Mouse (Mus musculus) urinary bladder, adult 18-20 months (tissue): ENCODE results near the gene Hist1h2be.
"Not testable (repeated sequence)": the region's sequence is repeated elsewhere in the genome, so short reads cannot be mapped to it uniquely, and the experiment has no call there.

Experiments used
- DNase-seq, 2 experiments: peaks; one replicate each; pipeline ENCODE4 v3.0.0; 2022; ENCODE audit warnings: low spot score in 2 of 2, mixed read lengths in 2 of 2

Hist1h2be gene

DNA sequence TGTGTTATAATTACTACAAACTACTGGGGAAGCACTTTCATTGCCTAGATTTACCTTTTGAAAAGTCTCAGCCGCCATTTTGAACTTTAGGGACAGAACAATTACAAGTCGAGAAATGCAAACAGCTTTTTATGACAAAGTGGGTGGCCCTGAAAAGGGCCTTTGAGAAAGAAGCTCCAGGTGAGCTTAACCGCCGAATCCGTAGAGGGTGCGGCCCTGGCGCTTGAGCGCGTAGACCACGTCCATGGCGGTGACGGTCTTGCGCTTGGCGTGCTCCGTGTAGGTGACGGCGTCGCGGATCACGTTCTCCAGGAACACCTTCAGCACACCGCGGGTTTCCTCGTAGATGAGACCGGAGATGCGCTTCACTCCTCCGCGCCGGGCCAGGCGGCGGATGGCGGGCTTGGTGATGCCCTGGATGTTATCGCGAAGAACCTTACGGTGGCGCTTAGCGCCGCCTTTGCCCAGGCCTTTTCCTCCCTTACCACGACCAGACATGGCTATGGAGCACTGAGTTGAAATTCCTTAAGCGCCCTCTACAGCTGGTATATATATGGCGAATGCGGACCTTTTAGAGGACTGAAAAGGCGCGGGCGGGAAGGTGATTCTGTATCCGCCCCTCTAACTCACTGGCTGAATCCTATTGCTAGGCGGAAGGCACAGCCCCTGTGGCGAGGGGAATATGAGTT lies 69.6 kb downstream of the Hist1h2be start, which contains the start of gene Hist1h4f:
Hist1h4f (minus strand) TSS at position 503 of the 689 bp plus-strand sequence.
- peak; percentile 66 to 73 for DNase-seq

GRCm38 (mm10) chr13:23550761-23551145 lies 70.2 kb downstream of the Hist1h2be start:
- no peak for DNase-seq

- DNase-seq: no peak
Observed at GRCm38 (mm10) chr13:23546694-23547093, 74.2 kb downstream of the Hist1h2be start.

DNA sequence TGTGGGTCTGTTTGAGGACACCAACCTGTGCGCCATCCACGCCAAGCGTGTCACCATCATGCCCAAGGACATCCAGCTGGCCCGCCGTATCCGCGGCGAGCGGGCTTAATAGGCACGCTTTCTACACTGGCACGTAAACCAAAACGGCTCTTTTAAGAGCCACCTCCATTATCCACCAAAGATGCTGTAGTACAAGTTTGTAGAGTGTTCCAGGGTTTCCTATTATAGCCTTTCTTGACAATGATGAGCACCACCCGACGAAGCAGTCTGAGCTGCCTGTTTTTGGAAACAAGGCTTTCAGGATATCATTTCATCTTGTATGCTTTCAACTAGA lies 76.2 kb downstream of the Hist1h2be start:
- DNase-seq: not testable (repeated sequence)

- peak; percentile 59 to 62 for DNase-seq
Observed at GRCm38 (mm10) chr13:23543965-23544786, 76.7 kb downstream of the Hist1h2be start, which contains the start of gene Hist1h3f. Hist1h3f (plus strand) TSS chr13:23544052.

DNA sequence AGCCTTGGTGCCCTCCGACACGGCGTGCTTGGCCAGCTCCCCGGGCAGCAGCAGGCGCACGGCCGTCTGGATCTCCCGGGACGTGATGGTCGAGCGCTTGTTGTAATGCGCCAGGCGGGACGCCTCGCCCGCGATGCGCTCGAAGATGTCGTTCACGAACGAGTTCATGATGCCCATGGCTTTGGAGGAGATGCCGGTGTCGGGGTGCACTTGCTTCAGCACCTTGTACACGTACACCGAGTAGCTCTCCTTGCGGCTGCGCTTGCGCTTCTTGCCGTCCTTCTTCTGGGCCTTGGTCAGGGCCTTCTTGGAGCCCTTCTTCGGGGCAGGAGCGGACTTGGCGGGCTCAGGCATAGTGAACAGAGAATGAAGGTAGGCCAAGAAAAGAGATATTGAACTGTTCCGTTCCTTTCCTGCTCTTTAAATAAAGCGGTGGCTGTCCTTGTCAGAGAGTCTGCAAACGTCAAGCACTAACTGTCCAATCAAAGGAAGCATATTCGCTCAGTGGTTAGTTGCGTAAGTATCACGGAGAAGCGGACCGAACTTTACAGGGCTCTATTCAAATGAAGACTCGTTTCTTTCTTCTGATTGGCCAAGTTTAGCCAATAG lies 77.8 kb downstream of the Hist1h2be start, which contains the start of gene Hist1h2bh:
Hist1h2bh (minus strand) TSS at position 394 of the 609 bp plus-strand sequence.
- DNase-seq: peak; percentile 56 to 61

DNA sequence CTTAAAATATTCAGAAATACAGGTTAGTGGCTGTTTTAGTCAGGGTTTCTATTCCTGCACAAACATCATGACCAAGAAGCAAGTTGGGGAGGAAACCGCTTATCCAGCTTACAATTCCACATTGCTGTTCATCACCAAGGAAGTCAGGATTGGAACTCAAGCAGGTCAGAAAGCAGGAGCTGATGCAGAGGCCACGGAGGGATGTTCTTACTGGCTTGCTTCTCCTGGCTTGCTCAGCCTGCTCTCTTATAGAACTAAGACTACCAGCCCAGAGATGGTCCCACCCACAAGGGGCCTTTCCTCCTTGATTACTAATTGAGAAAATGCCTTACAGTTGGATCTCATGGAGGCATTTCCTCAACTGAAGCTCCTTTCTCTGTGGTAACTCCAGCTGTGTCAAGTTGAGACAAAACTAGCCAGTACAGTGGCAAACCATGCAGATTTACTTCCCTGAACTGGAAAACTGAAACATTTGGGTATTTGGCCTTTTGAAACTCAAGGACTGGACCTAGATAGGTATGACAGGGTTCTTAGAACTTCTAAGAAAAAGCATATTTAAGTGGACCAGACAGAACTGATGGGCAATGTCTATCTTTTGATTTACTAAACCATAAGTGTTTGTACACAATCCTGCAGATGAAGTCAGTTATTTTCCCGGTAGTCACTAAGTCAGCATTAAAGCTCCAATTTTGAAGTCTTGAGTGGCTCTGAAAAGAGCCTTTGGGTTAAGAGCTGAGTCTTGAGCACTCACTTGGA lies 78.5 kb downstream of the Hist1h2be start:
- not testable (repeated sequence) for DNase-seq

GRCm38 (mm10) chr13:23541497-23541896 lies 79.4 kb downstream of the Hist1h2be start:
- no peak for DNase-seq

DNA sequence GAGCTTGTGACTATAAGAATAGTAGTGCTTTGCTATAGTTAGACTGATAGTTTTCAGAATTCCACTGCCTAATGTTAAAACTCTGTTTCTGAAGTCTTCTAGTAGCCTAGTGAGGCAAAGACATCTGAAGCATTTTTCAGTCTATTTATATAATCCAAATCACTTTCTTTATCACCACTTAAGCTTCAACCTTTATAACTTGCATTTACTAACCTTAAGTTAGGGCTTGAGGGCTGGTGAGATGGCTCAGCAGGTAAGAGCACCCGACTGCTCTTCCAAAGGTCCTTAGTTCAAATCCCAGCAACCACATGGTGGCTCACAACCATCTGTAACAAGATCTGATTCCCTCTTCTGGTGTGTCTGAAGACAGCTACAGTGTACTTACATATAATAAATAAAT lies 81.1 kb downstream of the Hist1h2be start:
- not testable (repeated sequence) for DNase-seq

- DNase-seq: no peak
Observed at GRCm38 (mm10) chr13:23538249-23538648, 82.7 kb downstream of the Hist1h2be start.

DNA sequence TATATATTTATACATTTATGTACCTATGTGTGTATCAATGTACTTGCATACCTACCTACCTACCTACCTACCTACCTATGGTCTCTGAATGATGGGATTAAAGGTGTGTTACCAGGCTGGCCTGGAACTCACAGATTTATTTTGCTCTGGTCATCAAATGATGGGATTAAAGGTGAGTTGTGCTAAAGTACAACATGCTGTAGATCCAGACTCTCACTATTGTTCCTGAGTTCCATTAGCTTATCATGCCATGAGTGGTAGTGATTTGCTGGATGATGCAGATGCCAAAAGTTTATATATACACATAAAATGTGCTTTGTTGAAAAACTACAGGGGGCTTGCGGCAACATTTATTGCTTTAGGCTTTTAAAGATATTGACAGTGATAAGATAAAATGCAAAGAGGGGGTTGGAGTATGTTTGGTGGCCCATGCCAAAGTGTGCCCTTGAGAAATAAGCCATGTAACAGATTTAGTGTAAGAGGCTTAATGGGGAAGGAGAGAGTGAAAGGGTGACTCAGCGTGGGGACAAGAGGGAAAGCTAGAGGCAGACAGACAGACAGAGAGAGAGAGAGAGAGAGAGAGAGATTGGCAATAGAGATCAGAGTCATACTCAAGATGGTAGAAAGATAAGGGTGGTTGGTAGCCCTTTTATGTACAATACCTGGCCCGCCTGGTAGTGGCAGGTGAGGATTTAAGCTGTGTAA lies 83.8 kb downstream of the Hist1h2be start:
- no peak for DNase-seq

DNA sequence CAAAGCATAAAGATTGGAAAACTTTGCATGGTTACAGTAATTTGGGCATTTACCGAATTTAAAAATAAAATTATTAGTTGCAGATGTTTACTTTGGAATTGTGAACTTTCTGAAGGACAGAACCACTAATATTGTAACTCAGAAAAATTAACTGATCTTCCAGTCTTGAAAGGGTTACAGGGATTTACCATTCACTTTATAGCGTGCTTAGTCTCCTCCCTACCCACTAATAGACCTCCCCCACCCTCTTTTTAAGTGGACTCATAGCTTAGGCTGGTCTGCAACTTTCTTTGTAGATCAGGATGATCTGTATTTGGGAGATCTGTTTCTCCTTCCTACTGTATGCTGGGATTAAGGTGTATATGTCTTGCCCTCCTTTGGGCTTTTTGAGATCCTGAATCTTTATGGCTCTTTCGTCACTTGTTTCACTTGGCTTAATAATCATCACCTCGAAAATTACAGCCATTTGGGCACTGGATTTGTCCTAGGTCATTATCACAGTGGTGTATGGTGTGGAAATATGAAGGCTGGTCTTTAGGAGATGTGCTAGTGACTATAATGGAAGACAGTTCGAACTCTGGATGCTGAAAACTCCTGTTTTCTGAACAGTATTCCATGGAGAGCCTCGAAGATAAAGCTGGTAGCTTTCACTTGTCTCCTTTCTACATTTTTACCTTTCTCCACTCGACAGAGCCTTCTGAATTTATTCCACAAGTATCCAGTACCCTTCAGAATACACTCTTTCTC lies 84.7 kb downstream of the Hist1h2be start:
- DNase-seq: no peak

- DNase-seq: peak; percentile 67 to 70
Observed at GRCm38 (mm10) chr13:23535137-23536075, 85.5 kb downstream of the Hist1h2be start, which contains the start of gene Hist1h3g. Hist1h3g (plus strand) TSS chr13:23535422.

- DNase-seq: no peak
Observed at GRCm38 (mm10) chr13:23534368-23535131, 86.4 kb downstream of the Hist1h2be start.
